Mouse (Mus musculus) lung, adult 2 months (tissue): ENCODE measurements around the gene Cd8a.

Experiments
- CTCF ChIP-seq: fragments of 200-500 bp; IDR thresholded peaks from 2 replicates; pipeline ENCODE4 v1.5.1; 2011; ENCODE audit warnings: mild to moderate bottlenecking, low read length, control low read depth; ENCODE audit not compliant: insufficient read depth
- POLR2A ChIP-seq: fragments of 200-500 bp; IDR thresholded peaks from 2 replicates; pipeline ENCODE4 v1.6.1; 2011; ENCODE audit warnings: low read depth, mild to moderate bottlenecking, control low read depth, low read length, borderline replicate concordance; ENCODE audit errors: extremely low read depth

DNA sequence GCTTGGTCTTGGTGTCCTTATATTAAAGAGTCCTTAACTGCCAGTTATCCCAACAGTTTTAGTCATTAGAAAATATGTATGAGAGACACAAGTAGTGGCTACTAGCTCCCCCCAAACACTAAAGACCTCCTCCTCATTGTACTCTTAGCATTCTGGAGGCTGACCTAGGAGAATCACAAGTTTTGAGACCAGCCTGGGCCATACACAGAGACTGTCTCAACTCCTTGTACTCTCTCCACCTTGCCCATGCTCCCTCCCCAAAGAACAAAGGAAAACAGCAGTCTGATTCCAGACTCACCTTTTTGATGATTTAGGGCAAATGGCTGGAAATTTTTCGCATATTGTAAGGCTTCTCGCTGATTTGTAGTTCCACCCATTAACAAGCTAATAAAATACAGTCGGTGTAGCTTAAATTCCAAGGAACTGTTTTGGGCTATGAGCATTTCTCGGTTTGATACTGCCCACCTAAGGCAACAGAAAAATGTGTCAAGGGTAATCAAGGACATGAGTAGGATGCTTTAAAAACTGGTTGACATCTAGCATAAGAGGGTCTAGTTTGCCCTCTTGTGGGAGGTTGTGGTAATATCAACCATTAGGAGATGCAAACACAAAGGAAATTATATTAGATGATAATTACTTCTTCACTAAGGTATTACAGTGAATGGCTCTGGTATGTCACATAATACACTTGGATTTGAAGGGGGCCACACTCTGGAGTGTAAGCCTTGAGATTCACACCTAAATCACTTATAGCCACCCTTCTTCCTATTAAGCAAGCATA, 25.8 kb downstream of the Cd8a start:
- no peak for TF ChIP-seq CTCF
- TF ChIP-seq POLR2A = no peak
